Mouse (Mus musculus) testis, adult 2 months (tissue): ENCODE measurements at regions not wholly inside any gene's neighbourhood (a gene's known extent, or its start where the extent isn't known, plus 50 kb on each side); places are given as distances from the start of the nearest gene placed in this dataset.

Experiments
- CTCF ChIP-seq: fragments of 200-500 bp; IDR thresholded peaks from 2 replicates; pipeline ENCODE4 v1.5.1; 2012; ENCODE audit warnings: low read depth, mild to moderate bottlenecking, inconsistent platforms, low read length, moderate library complexity; ENCODE audit not compliant: control insufficient read depth, insufficient read depth, insufficient replicate concordance
- POLR2A ChIP-seq: fragments of 200-500 bp; IDR thresholded peaks from 2 replicates; pipeline ENCODE4 v1.6.1; 2012; ENCODE audit warnings: low read depth, mild to moderate bottlenecking, inconsistent platforms, low read length, moderate library complexity; ENCODE audit not compliant: control insufficient read depth

DNA sequence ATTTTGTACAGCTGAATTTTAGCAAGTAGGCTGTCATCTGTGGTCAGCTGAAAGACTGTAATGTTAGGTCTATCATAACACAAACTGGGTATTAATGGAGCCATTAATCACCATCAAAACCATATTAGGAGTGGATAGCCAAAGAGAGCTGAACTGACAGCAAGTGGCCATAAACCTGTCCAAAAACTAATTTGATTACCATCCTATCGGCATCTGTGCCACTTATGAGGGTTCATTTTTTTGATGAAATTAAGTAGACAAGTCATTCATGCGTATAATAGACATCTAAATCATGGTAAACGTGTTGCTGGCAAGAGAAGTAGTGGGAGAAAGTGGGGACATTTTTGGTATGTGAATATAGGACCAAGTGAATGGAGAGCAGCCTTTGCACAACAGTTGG lies 68.6 kb downstream of the Olig3 start:
- no peak for TF ChIP-seq CTCF
- TF ChIP-seq POLR2A, result no peak
